Mouse (Mus musculus): ENCODE data around the gene Castor1. TPM values are rescaled to one million over a fixed set of nuclear protein-coding genes. Genes with fewer than 3 reads are reported as not detected.

Castor1 gene
- total and polyA plus RNA-seq, 2 experiments from 2014 or later: 4.9 to 9.7 TPM

DNA sequence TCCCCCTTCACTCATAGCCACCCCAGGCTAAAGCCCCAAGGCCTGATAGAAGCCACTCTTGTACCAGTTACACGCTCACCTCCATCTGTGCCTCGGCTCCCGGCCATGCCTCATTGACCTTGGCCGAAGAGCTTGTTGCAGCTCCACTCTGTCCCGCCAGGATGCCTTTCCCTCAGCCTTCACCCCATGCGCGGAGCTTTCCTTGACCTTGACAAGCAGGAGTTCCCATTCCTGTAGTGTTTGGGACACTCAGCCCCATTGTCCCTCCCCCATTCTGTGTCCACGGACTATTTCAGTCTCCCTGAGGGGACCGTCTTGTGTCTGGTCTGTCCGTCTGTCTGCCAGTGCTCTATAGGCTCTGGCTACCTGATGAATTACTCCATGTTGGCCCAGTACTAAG, 4.9 kb upstream of the Castor1 start:
- Histone ChIP-seq H3K36me3 (ENCODE audit: insufficient read depth, low read length) (peaks cover 67% of the 10 kb centered on the region), H3K4me3 (ENCODE audit: low read depth, low read length) (no peak overlapping the region), H3K27ac (ENCODE audit: low read depth, low read length) (no peak overlapping the region), H3K27me3 (ENCODE audit: insufficient read depth, low read length) (peaks cover 11% of the 10 kb centered on the region), H3K4me2 (ENCODE audit: low read depth, low read length, poor library complexity, severe bottlenecking) (no peak overlapping the region), H3K4me1 (ENCODE audit: insufficient read depth, low read length) (no peaks in the 10 kb centered on the region), H3K9ac (replicated peaks; ENCODE audit: low read length, poor library complexity, severe bottlenecking) (no peak overlapping the region), H3K9me3 (ENCODE audit: low read length) (no peaks in the 10 kb centered on the region)
- DNase-seq (ENCODE audit: low spot score) (no peak), ATAC-seq (ENCODE audit: low FRiP score) (no peak)
- 95% methylated on average over 10 of the region's 10 CpGs for WGBS
- no peak for TF ChIP-seq CTCF (IDR thresholded peaks at IDR 0.05)

DNA sequence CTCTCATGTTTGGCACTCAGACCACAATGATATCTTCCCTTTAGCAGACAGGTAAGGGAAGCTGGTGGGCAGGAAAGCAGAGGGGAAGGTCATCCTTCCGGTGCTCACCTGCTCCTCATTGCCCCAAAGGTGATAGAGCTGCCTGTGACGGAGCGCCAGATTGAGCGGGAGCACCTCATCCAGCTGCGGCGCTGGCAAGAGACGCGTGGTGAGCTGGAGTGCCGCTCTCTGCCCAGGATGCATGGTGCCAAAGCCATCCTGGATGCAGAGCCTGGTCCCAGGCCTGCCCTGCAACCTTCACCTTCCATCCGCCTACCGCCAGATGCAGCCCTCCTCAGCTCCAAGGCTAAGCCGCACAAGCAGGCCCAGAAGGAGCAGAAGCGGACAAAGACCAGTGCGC, 3.5 kb upstream of the Castor1 start:
- TF ChIP-seq CTCF (IDR thresholded peaks at IDR 0.05): no peak
- H3K9ac ChIP-seq (replicated peaks; ENCODE audit: low read length, poor library complexity, severe bottlenecking): no peak overlapping the region
- no peaks in the 10 kb centered on the region for H3K9me3 ChIP-seq (ENCODE audit: low read length)
- no peak overlapping the region for H3K4me2 ChIP-seq (ENCODE audit: low read depth, low read length, poor library complexity, severe bottlenecking)
- WGBS: 98% methylated on average over 14 of the region's 14 CpGs
- DNase-seq (ENCODE audit: low spot score): no peak
- H3K27me3 ChIP-seq (ENCODE audit: insufficient read depth, low read length): peaks cover 15% of the 10 kb centered on the region
- H3K4me1 ChIP-seq (ENCODE audit: insufficient read depth, low read length): no peaks in the 10 kb centered on the region
- ATAC-seq (ENCODE audit: low FRiP score): no peak
- H3K27ac ChIP-seq (ENCODE audit: low read depth, low read length): no peak overlapping the region
- H3K36me3 ChIP-seq (ENCODE audit: insufficient read depth, low read length): peaks cover 57% of the 10 kb centered on the region
- no peak overlapping the region for H3K4me3 ChIP-seq (ENCODE audit: low read depth, low read length)

DNA sequence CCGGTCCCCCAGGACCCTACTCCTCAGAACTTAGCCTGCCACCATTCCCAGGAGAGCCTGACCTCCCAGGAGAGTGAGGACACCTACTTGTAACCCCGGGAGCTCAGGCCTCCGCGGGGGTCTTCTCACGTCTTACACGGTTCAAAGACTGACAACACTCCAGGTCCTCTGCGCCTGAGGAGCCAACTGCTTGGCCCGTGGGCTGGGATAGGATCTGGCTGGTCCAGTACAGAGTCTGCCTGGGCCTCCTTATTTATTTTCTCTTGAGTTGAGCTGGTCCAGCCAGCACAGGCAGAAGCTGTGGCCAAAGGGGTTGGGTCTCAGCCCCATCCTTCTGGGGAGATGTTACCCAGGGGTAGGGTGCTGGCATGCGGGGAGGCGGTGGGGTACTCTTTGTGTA, 3.0 kb upstream of the Castor1 start:
- Histone ChIP-seq H3K4me1 (ENCODE audit: insufficient read depth, low read length) (no peaks in the 10 kb centered on the region), H3K9me3 (ENCODE audit: low read length) (no peaks in the 10 kb centered on the region), H3K36me3 (ENCODE audit: insufficient read depth, low read length) (peaks cover 53% of the 10 kb centered on the region), H3K4me3 (ENCODE audit: low read depth, low read length) (no peak overlapping the region), H3K9ac (replicated peaks; ENCODE audit: low read length, poor library complexity, severe bottlenecking) (no peak overlapping the region), H3K27me3 (ENCODE audit: insufficient read depth, low read length) (peaks cover 15% of the 10 kb centered on the region), H3K4me2 (ENCODE audit: low read depth, low read length, poor library complexity, severe bottlenecking) (no peak overlapping the region), H3K27ac (ENCODE audit: low read depth, low read length) (no peak overlapping the region)
- DNase-seq (ENCODE audit: low spot score) (no peak), ATAC-seq (ENCODE audit: low FRiP score) (no peak)
- TF ChIP-seq CTCF (IDR thresholded peaks at IDR 0.05): no peak
- WGBS: 85% methylated on average over 10 of the region's 10 CpGs

DNA sequence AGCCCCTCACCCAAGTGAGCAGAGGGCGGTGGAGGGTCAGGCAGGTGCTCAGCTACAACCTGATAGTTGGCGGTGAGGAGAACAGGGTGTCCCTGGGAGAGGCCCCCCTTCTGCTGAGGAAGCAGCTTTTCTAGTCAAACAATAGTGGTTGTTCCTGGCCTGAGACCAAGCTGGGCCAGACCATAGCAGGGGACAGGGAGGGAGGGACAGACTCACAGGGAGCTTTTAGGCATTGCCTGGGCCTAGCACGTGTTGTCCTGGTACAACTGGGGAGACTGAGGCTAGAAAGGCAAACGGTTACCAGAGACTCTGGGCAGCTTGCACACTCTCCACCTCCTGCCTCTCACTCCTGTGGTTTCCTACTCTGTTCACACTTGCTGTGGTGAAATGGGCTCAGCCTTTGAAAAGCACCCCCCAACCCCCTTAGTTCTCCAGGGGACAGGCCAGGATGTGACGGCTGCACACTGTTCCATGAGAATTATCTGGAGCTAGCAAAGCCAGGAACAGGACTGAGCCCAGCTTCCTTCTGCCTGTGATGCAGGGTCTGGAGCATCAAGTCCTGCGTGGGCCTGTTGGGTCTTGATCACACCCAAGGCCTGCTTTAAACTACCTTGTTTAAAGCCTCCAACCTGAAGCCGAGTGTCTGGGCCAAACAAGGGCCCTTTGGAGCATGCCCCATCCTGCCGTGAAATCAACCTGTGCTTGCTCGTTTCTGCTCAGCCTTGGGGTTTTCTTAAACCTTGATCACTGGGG, 1.6 kb upstream of the Castor1 start:
- whole genome bisulfite sequencing: 74% methylated on average over 9 of the region's 9 CpGs
- H3K4me2 ChIP-seq (ENCODE audit: low read depth, low read length, poor library complexity, severe bottlenecking): no peak overlapping the region
- ATAC-seq (ENCODE audit: low FRiP score) (peak; percentile 18; the same call in 1 of the 2 replicates), DNase-seq (ENCODE audit: low spot score) (peak; percentile 40)
- H3K27me3 ChIP-seq (ENCODE audit: insufficient read depth, low read length): peaks cover 15% of the 10 kb centered on the region
- H3K4me3 ChIP-seq (ENCODE audit: low read depth, low read length): no peak overlapping the region
- H3K9ac ChIP-seq (replicated peaks; ENCODE audit: low read length, poor library complexity, severe bottlenecking): no peak overlapping the region
- no peaks in the 10 kb centered on the region for H3K4me1 ChIP-seq (ENCODE audit: insufficient read depth, low read length)
- peaks cover 41% of the 10 kb centered on the region for H3K36me3 ChIP-seq (ENCODE audit: insufficient read depth, low read length)
- H3K27ac ChIP-seq (ENCODE audit: low read depth, low read length): peak overlapping the region; percentile 26
- H3K9me3 ChIP-seq (ENCODE audit: low read length): no peaks in the 10 kb centered on the region
- no peak for TF ChIP-seq CTCF (IDR thresholded peaks at IDR 0.05)

DNA sequence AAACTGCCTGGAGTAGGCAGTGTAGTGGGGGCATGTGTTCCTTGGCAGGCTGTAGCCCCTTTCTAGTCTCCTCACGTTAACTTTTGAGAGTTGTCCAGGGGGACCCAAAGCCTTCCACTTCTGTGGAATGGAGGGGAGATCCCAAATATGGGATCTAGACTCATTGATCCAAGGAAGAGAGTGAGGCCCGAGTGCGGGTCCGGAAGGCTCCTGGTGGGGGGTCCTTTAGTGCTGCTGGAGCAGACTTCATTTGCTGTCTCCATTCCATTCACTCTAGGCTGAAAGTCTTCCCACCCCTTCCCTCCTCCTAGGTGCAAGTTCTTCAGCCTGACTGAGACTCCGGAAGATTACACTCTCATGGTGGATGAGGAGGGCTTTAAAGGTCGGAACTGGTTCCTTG, 612 bp downstream of the Castor1 start:
- no peaks in the 10 kb centered on the region for H3K4me1 ChIP-seq (ENCODE audit: insufficient read depth, low read length)
- peaks cover 15% of the 10 kb centered on the region for H3K27me3 ChIP-seq (ENCODE audit: insufficient read depth, low read length)
- H3K36me3 ChIP-seq (ENCODE audit: insufficient read depth, low read length): peaks cover 19% of the 10 kb centered on the region
- peak overlapping the region; percentile 43 for H3K27ac ChIP-seq (ENCODE audit: low read depth, low read length)
- no peak for TF ChIP-seq CTCF (IDR thresholded peaks at IDR 0.05)
- 0 out of 2 replicates have a peak overlapping the region, but pooled peaks have one; percentile 36 for H3K9ac ChIP-seq (replicated peaks; ENCODE audit: low read length, poor library complexity, severe bottlenecking)
- WGBS: 3% methylated on average over 6 of the region's 6 CpGs
- DNase-seq (ENCODE audit: low spot score) (no peak), ATAC-seq (ENCODE audit: low FRiP score) (no peak)
- peak overlapping the region; percentile 35 for H3K4me3 ChIP-seq (ENCODE audit: low read depth, low read length)
- H3K4me2 ChIP-seq (ENCODE audit: low read depth, low read length, poor library complexity, severe bottlenecking): peak overlapping the region; percentile 65
- H3K9me3 ChIP-seq (ENCODE audit: low read length): no peaks in the 10 kb centered on the region

DNA sequence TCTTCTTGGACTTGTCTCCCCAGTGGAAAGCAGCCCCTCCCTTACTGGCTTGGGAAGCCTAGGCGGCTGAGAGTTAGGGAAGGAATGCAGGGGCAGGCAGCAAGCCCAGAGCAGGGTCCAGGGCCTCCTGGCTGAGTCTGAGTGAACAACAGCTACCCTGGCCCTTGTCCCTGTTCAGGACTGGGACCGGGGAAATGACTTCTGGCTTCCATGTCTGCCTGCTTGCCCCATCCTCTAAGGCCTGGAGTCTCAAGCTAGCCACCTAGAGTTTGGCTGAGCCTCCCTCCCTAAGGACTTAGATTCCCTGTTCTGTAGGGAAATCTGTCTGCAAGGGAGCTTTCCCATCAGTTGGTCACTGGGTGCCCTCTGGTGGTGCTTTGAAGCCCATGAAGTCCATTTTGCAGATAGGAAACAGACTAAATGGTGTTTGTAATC, 1.3 kb downstream of the Castor1 start:
- no peak for ATAC-seq (ENCODE audit: low FRiP score)
- 3% methylated on average over 2 of the region's 2 CpGs for WGBS
- Histone ChIP-seq H3K4me1 (ENCODE audit: insufficient read depth, low read length) (no peaks in the 10 kb centered on the region), H3K9me3 (ENCODE audit: low read length) (no peaks in the 10 kb centered on the region), H3K36me3 (ENCODE audit: insufficient read depth, low read length) (peaks cover 12% of the 10 kb centered on the region), H3K4me3 (ENCODE audit: low read depth, low read length) (no peak overlapping the region), H3K4me2 (ENCODE audit: low read depth, low read length, poor library complexity, severe bottlenecking) (no peak overlapping the region), H3K9ac (replicated peaks; ENCODE audit: low read length, poor library complexity, severe bottlenecking) (no peak overlapping the region), H3K27me3 (ENCODE audit: insufficient read depth, low read length) (peaks cover 15% of the 10 kb centered on the region), H3K27ac (ENCODE audit: low read depth, low read length) (no peak overlapping the region; the same call in 1 of the 2 replicates)
- peak; percentile 84 for TF ChIP-seq CTCF (IDR thresholded peaks at IDR 0.05)
- peak; percentile 77 for DNase-seq (ENCODE audit: low spot score)

All from midbrain, postnatal 0 days (tissue).